In the genomic region with DNA sequence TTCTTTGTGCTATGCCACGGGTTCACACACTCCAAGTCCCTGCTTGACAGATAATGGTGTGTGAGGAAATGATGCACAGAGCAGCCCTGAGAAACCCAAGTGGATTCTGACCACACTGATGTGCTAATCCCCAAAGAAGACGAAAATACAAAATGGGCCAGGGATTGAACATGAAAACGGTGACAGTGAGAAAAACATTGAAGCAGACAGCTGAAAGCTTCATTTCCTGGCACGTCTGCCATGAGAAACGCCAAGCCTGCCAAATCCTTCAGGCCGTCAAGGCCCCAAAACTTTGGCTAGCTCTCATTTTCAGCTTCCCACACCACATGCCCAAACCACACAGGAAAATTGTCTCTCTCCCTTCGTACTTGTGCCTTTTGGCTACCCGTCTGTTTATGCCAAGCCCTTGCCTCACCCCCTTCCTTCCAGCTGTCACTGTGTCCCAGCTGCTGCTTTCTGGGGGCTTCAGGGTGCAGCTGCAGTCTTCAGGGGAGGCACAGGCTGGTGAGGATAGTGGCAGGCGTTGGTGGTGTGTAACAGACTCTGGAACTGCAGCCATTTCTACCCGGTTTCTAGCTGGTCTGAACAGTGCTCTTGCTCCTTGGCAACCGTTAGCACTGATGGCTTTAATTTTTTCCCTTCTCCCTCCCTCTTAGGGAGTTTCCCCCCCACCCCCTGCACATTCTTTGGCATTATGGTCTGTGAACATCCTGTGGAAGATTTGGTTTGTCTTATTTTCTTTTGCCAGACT, we compare ENCODE assay signal across 8 mouse cellular contexts.
DNase-seq lines count a peak whose midpoint lies in the region; ATAC-seq lines count a peak whose summit lies in the region.

No protein-coding gene starts in this region.

- no peaks in the 10 kb centered on the region for H3K27me3 ChIP-seq in forebrain, embryonic 10.5 days (ENCODE audit: poor library complexity, severe bottlenecking)
- no peaks in the 10 kb centered on the region for H3K27me3 ChIP-seq in forebrain, embryonic 12.5 days
- no peaks in the 10 kb centered on the region for H3K27me3 ChIP-seq in forebrain, embryonic 14.5 days (replicated peaks; ENCODE audit: control insufficient read depth, insufficient read depth, low read length)
- H3K27me3 ChIP-seq in limb, embryonic 10.5 days (ENCODE audit: low read depth, poor library complexity, severe bottlenecking) = no peaks in the 10 kb centered on the region

- no peaks in the 10 kb centered on the region for H3K36me3 ChIP-seq in forebrain, embryonic 10.5 days (replicated peaks)
- no peaks in the 10 kb centered on the region for H3K36me3 ChIP-seq in forebrain, embryonic 12.5 days (replicated peaks)
- no peaks in the 10 kb centered on the region for H3K36me3 ChIP-seq in forebrain, embryonic 14.5 days (ENCODE audit: control insufficient read depth, insufficient read depth, low read length)
- H3K36me3 ChIP-seq in limb, embryonic 10.5 days = no peaks in the 10 kb centered on the region

- no peak for DNase-seq in forebrain, embryonic 10.5 days (ENCODE audit: extremely low spot score, low spot score)
- DNase-seq in CD4-positive helper T cell, adult 2 months (ENCODE audit: low read depth, low spot score) = peak; percentile 26
- DNase-seq in forebrain, embryonic 14.5 days (ENCODE audit: low spot score) = peak; percentile 91
- DNase-seq in heart, postnatal 10 days = peak; percentile 57 to 63
- DNase-seq in limb, embryonic 10.5 days (ENCODE audit: low spot score) = no peak
- DNase-seq in right cerebral cortex, postnatal 4 days = peak; percentile 51
- no peak for DNase-seq in spleen, adult 12 weeks (ENCODE audit: low spot score)

- H3K4me2 ChIP-seq in forebrain, embryonic 12.5 days = no peak overlapping the region
- H3K4me2 ChIP-seq in forebrain, embryonic 14.5 days (ENCODE audit: low read length) = no peak overlapping the region

- H3K4me3 ChIP-seq in forebrain, embryonic 10.5 days = no peak overlapping the region
- H3K4me3 ChIP-seq in forebrain, embryonic 12.5 days (replicated peaks) = no peak overlapping the region
- H3K4me3 ChIP-seq in forebrain, embryonic 14.5 days (ENCODE audit: low read depth, low read length) = no peak overlapping the region
- no peak overlapping the region for H3K4me3 ChIP-seq in limb, embryonic 10.5 days

- 72% methylated on average over 11 of the region's 11 CpGs for WGBS in forebrain, embryonic 10.5 days
- 60% methylated on average over 11 of the region's 11 CpGs for WGBS in forebrain, embryonic 12.5 days
- 27% methylated on average over 11 of the region's 11 CpGs for WGBS in forebrain, embryonic 14.5 days
- WGBS in limb, embryonic 10.5 days = 56% methylated on average over 11 of the region's 11 CpGs

- peak overlapping the region; percentile 80 for H3K27ac ChIP-seq in forebrain, embryonic 10.5 days
- H3K27ac ChIP-seq in forebrain, embryonic 12.5 days = no peak overlapping the region
- peak overlapping the region; percentile 72 for H3K27ac ChIP-seq in forebrain, embryonic 14.5 days (ENCODE audit: low read depth, low read length)
- H3K27ac ChIP-seq in limb, embryonic 10.5 days = peak overlapping the region; percentile 72

- H3K4me1 ChIP-seq in forebrain, embryonic 10.5 days = peaks cover 33% of the 10 kb centered on the region
- H3K4me1 ChIP-seq in forebrain, embryonic 12.5 days = peaks cover 26% of the 10 kb centered on the region
- H3K4me1 ChIP-seq in forebrain, embryonic 14.5 days (ENCODE audit: control insufficient read depth, insufficient read depth, low read length) = peaks cover 7% of the 10 kb centered on the region; the same call in 1 of the 2 replicates
- peaks cover 34% of the 10 kb centered on the region for H3K4me1 ChIP-seq in limb, embryonic 10.5 days

- intact Hi-C loops in heart, postnatal 10 days (cut with DNase I) = no loop called here

- H3K9ac ChIP-seq in forebrain, embryonic 12.5 days = no peak overlapping the region
- no peak overlapping the region for H3K9ac ChIP-seq in forebrain, embryonic 14.5 days (ENCODE audit: low read length)

- no peaks in the 10 kb centered on the region for H3K9me3 ChIP-seq in forebrain, embryonic 10.5 days
- no peaks in the 10 kb centered on the region for H3K9me3 ChIP-seq in forebrain, embryonic 12.5 days
- H3K9me3 ChIP-seq in forebrain, embryonic 14.5 days (replicated peaks; ENCODE audit: control insufficient read depth, low read length) = no peaks in the 10 kb centered on the region
- no peaks in the 10 kb centered on the region for H3K9me3 ChIP-seq in limb, embryonic 10.5 days (replicated peaks)

- no peak for ATAC-seq in forebrain, embryonic 12.5 days (ENCODE audit: low FRiP score)
- ATAC-seq in forebrain, embryonic 14.5 days = peak; percentile 79

Comparison
In these comparisons a context has a peak if more than half of its experiments do, and no peak if none do; other contexts are left out.
1. DNase-seq: peak in CD4-positive helper T cell, adult 2 months (single experiment), forebrain, embryonic 14.5 days (single experiment), heart, postnatal 10 days (2 of 2) and right cerebral cortex, postnatal 4 days (single experiment); none in forebrain, embryonic 10.5 days (single experiment), limb, embryonic 10.5 days (single experiment) and spleen, adult 12 weeks (single experiment).